Mouse (Mus musculus) gastrocnemius, adult 2 months (tissue): ENCODE results near the gene Bace1. TPM values are rescaled to one million over a fixed set of nuclear protein-coding genes. Genes with fewer than 3 reads are reported as not detected.

ENCODE experiments used
- DNase-seq: peaks from one replicate; pipeline ENCODE4 v3.0.0; 2022
- H3K27ac ChIP-seq: fragments of 200-600 bp; 2 replicates; pipeline ENCODE4 v1.8.1; 2022; ENCODE audit warnings: mild to moderate bottlenecking
- H3K4me3 ChIP-seq: fragments of 200-600 bp; 2 replicates; pipeline ENCODE4 v1.8.1; 2022; ENCODE audit warnings: mild to moderate bottlenecking, moderate library complexity
- CTCF ChIP-seq: fragments of 200-600 bp; IDR thresholded peaks from 2 replicates; pipeline ENCODE4 v1.8.1; 2022; ENCODE audit warnings: antibody characterized with exemption, mild to moderate bottlenecking, moderate library complexity
- intact Hi-C: fragments of 180-260 bp; cut with DNase I; formaldehyde crosslinking; loops from one replicate; pipeline ENCODE4 v1.15.1; 2025
- total RNA-seq, 2 experiments: library from RNA; stranded (reverse); gene quantifications; 2 replicates each; pipeline ENCODE4 v1.2.3; 2021

The Bace1 gene
- total RNA-seq, 2 experiments from 2014 or later = 26.1 to 72.2 TPM

- no peak overlapping the region for H3K4me3 ChIP-seq
- no peak for DNase-seq
- no peak for TF ChIP-seq CTCF
- intact Hi-C loops = no loop called here
- H3K27ac ChIP-seq = no peak overlapping the region
These were observed 21.0 kb downstream of the Bace1 start for GRCm38 (mm10) chr9:45859364-45859763.

GRCm38 (mm10) chr9:45861813-45862212 is 23.4 kb downstream of the Bace1 start:
- DNase-seq = peak; percentile 61
- intact Hi-C loops = no loop called here
- Histone ChIP-seq H3K4me3 (no peak overlapping the region), H3K27ac (peak overlapping the region; percentile 6; the same call in 1 of the 2 replicates)
- no peak for TF ChIP-seq CTCF

GRCm38 (mm10) chr9:45869181-45869580 is 30.8 kb downstream of the Bace1 start:
- DNase-seq = no peak
- intact Hi-C loops = no loop called here

GRCm38 (mm10) chr9:45870265-45870664 is 31.9 kb downstream of the Bace1 start:
- Histone ChIP-seq H3K27ac (no peak overlapping the region), H3K4me3 (no peak overlapping the region)
- no peak for TF ChIP-seq CTCF
- DNase-seq = no peak
- intact Hi-C loops = no loop called here

More at GRCm38 (mm10) chr9:45869181-45869580, 30.8 kb downstream of the Bace1 start:
- H3K27ac ChIP-seq = no peak overlapping the region
- no peak overlapping the region for H3K4me3 ChIP-seq
- no peak for TF ChIP-seq CTCF

GRCm38 (mm10) chr9:45877928-45878327 is 39.5 kb downstream of the Bace1 start:
- DNase-seq = peak; percentile 46
- no peak overlapping the region for H3K27ac ChIP-seq
- intact Hi-C loops = loop anchor here (5.0 kb wide), 2 partner anchors 41 to 291 kb away; partner anchors contain the start of gene Bace1
- TF ChIP-seq CTCF = peak; percentile 54
- H3K4me3 ChIP-seq = no peak overlapping the region

- intact Hi-C loops = no loop called here
- DNase-seq = no peak
- H3K4me3 ChIP-seq = no peak overlapping the region
- no peak for TF ChIP-seq CTCF
- H3K27ac ChIP-seq = no peak overlapping the region
These were observed 55.3 kb downstream of the Bace1 start for GRCm38 (mm10) chr9:45893681-45894080.

GRCm38 (mm10) chr9:45905196-45905595 is 66.8 kb downstream of the Bace1 start:
- peak overlapping the region; percentile 99 for H3K27ac ChIP-seq
- intact Hi-C loops = no loop called here
- peak overlapping the region; percentile 99 for H3K4me3 ChIP-seq
- no peak for DNase-seq
- no peak for TF ChIP-seq CTCF

- no peak for DNase-seq
- Histone ChIP-seq H3K4me3 (peak overlapping the region; percentile 99), H3K27ac (peak overlapping the region; percentile 99)
- TF ChIP-seq CTCF = no peak
- intact Hi-C loops = no loop called here
These were observed 67.4 kb downstream of the Bace1 start for GRCm38 (mm10) chr9:45905811-45906237.

- intact Hi-C loops = no loop called here
- Histone ChIP-seq H3K27ac (peak within 1 kb of the TSS; percentile 99), H3K4me3 (peak within 1 kb of the TSS; percentile 99)
- peak; percentile 98 for DNase-seq
- TF ChIP-seq CTCF = peak; percentile 99
These were observed 68.1 kb downstream of the Bace1 start, which contains the start of the genes Pcsk7 and Rnf214 for GRCm38 (mm10) chr9:45906355-45907077. TSS of gene Pcsk7 (plus strand) at chr9:45906497. TSS of gene Rnf214 (minus strand) at chr9:45906911.

GRCm38 (mm10) chr9:45907078-45907428 is 68.7 kb downstream of the Bace1 start:
- no peak for TF ChIP-seq CTCF
- H3K4me3 ChIP-seq = peak overlapping the region; percentile 99
- intact Hi-C loops = no loop called here
- no peak for DNase-seq
- H3K27ac ChIP-seq = peak overlapping the region; percentile 99

- TF ChIP-seq CTCF = no peak
- Histone ChIP-seq H3K4me3 (no peak overlapping the region), H3K27ac (no peak overlapping the region)
- intact Hi-C loops = loop anchor here (5.0 kb wide), 1 partner anchor 41 kb away; no protein-coding TSS in a partner anchor
- no peak for DNase-seq
These were observed 72.6 kb downstream of the Bace1 start for GRCm38 (mm10) chr9:45910995-45911394.

- intact Hi-C loops = loop anchor here (2.0 to 5.0 kb wide), 2 partner anchors 25 to 41 kb away; partner anchors contain the start of gene Tagln
- Histone ChIP-seq H3K27ac (no peak overlapping the region), H3K4me3 (no peak overlapping the region)
- TF ChIP-seq CTCF = peak; percentile 86
- peak; percentile 73 for DNase-seq
These were observed 73.3 kb downstream of the Bace1 start for GRCm38 (mm10) chr9:45911673-45912072.

Other genes with a start within 250 kb of the Bace1 start
- gene Cep164, start 9.9 kb upstream of the Bace1 start, total RNA-seq = 1 to 10 TPM; 2.0 to 2.5 TPM
- gene Pcsk7, start 67.9 kb downstream of the Bace1 start, total RNA-seq = 10 to 100 TPM in 1 of 2 experiments, 1 to 10 TPM in 1; 9.3 to 12.3 TPM
- gene Rnf214, start 68.3 kb downstream of the Bace1 start, total RNA-seq = 10 to 100 TPM; 25.3 to 31.0 TPM
- gene Tagln, start 97.5 kb downstream of the Bace1 start, total RNA-seq = 10 to 100 TPM; 38.5 to 49.2 TPM
- 10 to 100 TPM; 66.2 to 72.2 TPM for gene Sidt2, start 116.7 kb downstream of the Bace1 start, total RNA-seq
- 10 to 100 TPM; 28.0 to 29.5 TPM for gene Pafah1b2, start 174.1 kb downstream of the Bace1 start, total RNA-seq
- 10 to 100 TPM; 38.0 to 41.1 TPM for gene Sik3, start 174.2 kb downstream of the Bace1 start, total RNA-seq